Mouse (Mus musculus): ENCODE measurements at regions not wholly inside any gene's neighbourhood (a gene's known extent, or its start where the extent isn't known, plus 50 kb on each side); places are given as distances from the start of the nearest gene placed in this dataset.

DNA sequence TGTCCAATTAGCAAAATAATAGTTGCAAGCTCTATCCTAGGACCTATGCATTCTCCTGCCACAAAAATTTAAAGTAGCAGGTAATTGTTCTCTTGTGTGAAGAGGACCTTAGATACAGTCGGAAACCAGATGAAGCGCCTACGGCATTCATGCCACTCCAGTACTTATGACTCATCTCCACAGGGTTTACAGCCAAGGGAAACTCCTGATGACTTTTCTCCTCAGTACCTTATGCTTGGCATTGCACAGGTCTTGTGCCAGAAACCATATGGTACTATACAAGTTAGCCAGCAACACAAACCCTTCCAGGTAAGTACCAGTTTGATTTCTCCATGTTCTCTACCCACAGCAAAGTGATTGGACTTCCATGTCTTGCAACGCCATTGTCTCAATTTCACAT lies 606.3 kb upstream of the Dmac1 start:
- no peak for DNase-seq

DNA sequence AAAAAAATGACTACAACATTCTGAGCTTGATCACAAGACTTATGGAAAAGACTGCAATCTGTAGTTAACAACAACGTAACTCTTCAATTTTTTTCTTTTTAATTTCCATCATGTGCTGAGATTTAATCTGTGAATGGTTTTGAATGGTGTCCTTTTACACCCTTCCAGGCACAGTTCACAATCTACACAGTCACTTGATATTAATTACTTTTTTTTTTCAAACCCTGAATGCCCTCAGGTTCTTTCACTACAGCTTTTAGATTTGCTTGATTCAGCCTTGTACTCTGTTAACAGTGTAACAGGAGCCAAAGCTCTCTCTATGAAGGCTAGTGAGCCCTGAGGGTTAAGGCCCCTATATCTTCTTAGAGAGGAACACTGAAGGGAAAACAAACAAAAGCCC lies 591.7 kb upstream of the Dmac1 start:
- peak; percentile 41 for DNase-seq

DNA sequence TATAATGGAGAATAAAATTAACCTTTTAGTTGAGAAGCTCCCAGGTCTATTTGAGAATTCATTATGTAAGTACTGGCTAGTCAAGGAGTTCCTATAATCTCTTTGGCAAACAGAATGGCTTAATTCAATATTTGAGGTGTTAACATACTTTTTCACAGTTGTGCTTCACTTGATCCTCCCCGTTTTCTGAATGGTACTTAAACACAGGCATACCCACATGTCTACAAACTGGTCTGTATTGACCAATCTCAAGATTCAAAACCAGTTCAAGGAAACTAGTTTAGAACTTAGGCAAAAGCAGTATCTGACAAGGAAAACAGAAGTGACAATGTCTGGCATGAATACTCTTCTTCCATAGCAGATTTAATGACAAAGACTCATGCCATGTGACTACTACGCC lies 583.0 kb upstream of the Dmac1 start:
- no peak for DNase-seq

DNA sequence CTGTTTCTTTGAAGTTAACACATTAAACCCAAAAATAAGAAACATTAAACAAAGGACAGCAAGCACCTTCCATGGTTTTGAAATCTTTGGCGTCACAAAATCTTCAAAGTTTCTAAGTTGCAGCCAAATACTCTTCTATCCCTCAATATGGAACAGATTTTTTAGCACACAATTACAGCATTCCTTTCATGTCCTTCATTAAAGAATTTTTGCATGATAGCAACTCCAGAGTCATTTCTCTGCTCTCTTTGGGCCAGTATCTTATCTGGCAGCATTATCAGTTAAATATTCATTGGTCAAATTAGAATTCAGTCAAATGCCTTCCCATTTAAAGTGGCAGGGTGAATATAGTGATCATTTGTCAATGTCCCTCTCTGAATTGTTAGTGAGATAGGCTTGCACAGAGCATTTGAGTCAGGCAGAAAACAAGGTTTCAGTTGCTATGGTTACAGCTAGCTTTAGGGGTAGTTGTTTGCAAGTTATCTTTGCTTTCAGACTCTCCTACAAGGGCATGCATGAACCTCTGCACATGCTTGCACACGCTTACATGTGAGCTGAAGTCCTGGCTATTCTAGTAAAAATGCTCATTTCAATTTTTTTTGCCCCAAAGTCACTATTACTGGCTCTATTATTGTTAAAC lies 579.8 kb upstream of the Dmac1 start:
- DNase-seq, result no peak

DNA sequence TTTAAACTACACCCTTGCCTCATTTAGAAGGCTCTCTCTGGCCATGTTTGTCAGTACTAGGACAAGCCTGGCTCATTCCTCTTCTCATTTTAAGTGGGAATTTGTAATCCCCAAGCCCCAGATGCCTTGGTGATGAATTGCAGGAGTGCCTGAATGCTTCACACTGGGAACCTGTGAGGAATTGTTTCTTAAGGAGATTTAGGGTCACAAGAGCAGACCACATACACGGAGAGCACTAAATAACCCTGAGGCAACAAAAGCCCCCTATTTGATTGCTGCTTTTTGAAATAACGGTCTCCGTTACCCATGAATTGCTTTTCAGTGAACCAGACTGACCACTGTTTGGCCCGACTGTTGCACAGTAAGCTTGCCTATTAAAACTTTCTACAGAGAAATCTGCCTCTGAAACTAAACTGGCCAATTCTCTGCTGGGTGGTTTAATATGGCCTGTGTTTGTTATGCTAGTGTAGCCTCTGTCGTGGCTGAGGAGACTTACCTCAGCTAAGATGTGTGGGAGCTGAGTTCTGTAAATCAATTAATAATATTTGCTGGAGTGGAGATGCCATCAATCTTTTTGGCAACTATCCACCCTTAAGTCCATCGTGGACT lies 577.7 kb upstream of the Dmac1 start:
- no peak for DNase-seq

DNA sequence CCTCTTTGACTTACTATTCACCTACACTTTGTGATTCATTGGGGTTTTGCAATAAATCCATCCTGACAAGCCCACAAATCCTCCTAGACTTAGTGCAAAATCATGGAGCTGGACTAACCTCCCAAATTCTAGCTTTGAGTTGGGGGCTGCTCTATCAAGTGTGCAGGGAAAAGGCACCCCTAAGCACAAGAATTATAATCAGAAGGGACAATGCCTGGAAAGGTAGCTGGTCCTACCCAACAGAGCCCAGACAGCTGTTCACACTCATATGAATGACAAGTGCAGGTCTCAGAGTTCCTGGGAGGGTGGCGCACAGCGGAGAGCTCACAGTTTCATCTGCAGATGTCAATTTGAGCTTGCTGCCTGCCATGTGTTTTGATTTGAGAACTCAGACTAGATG lies 572.2 kb upstream of the Dmac1 start:
- no peak for DNase-seq

DNA sequence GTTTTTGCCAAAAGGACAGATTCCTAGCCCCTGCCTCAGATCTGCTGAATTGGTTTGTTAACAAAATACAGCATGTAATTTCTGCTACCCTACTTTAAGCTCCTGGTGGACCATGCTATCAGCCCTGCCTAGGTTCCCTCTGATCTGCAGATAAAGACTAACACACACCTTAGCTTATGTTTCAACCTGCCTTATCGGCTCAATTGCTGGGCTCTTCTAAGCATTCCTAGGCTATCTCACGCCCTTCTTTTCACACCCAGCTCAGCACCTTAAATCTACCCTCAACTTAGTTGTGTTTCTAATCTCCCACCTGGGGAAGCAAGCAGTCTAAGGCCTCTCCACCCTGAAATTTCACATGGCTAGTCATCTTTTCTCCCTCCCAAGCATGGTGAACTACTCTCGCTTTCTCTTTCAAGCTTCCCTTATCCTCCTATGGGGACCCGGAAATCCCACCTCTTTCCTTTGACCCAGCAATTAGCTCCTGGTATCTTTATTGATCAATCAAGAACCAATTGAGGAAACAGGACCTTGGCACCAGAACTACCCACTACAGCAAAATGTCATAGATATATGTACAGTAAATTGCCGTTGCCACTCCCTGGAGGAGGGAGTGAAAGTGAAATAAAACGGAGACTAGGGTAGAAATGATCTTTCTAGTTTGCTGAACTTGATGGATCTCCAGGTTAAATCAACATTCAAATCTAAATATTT lies 569.7 kb upstream of the Dmac1 start:
- DNase-seq, result no peak

DNA sequence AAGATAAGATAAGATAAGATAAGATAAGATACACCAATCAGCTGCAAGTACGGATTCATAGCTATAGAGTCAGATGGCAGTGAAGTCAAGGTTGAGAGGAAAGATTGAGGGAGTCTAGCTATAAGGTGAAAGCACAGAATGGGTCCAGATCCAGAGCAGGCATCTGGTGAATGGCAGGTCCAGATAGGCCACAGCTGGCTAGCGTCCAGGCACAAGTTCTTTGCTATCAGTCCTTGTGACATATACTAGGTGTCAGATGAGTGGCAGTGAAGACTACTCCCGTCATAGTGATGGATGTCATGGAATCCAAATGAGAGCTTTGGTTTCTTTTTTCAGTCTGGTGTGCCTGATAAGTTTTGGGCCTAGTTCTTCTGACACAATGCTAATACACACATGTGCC lies 566.9 kb upstream of the Dmac1 start:
- DNase-seq, result no peak

DNA sequence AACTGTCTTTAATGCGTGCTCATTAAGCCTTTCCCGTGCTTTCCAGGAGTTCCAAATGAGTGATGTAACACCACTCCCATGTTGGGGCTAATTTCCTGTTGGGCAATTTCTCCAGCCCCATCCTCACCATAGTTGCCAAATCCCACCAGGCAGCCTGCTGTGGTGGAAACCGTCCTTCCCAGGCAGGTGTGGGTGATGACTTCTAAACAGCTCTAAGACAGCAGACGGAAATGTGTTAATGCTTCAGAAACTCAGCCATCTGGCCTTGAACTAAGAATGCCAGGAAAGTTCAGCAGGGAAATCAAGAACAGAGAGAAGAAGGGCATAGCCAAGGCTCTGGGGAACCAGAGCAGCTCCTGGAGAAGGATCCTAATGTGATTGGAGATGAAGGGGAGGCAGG lies 560.5 kb upstream of the Dmac1 start:
- no peak for DNase-seq

DNA sequence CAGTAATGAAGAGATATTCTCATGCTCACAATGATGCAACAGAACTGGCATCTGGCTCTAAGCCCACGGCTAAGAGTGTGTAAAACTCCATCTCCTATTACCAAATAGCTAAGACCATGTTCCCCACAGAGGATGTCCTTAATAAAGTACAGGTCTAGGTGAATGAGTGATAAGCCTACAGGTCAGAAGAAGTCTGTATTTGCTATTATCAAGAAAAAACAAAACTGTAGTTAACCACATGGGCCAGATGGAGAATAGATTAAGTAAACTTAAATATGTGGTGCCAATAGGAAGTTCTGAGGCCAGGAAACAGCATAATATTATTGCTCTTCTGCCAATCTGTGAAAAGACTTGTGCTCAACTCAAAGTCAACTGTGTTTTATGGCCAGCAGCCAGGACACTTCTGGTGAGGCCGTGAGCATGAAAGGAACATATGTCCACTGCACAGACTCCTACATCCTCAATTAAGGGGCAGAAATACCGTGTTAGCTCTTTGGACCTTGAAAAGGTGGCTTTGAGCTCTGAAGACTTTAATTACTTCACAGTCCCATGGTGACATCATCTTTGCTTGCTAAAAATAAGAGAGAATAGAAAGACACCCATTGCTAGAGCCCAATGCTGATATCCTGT lies 549.1 kb upstream of the Dmac1 start:
- no peak for DNase-seq

DNA sequence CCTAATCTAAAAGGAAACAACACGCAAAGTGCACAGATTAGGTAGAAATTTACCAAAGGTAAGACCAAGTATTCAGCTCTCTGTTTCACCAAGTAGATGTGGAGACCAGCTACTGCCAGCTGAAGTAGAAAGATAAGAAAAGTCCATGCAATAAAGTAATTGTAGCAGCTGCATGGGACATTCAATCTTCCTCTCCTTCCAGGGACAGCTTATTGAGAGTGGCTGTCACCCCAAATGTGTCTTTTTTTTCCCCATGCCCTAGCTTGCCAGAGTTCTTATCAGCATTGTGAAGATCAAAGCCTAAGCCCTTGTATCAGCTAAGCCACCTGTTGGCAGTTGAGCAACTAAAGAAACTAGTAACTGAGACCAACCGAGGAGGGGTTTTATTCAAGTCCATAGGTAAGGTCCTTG lies 541.1 kb upstream of the Dmac1 start:
- no peak for DNase-seq

DNA sequence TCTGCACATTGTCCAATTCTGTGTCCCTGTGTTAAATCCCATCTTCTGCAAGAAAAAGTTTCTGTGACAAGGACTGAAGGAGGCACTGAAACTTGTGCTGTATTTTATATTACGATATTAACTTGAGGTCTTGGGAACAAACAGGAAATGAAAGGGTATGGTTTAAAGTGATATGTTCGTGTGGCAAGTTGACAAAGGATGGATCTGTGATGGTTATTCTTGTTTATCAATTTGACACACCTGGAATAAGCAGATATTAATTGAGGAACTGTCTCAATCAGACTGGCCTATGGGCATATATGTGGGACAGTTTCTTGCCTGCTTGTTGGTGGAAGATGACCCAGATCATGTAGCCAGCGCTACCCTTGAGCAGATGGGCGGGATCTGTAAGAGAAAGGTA lies 537.9 kb upstream of the Dmac1 start:
- no peak for DNase-seq

DNA sequence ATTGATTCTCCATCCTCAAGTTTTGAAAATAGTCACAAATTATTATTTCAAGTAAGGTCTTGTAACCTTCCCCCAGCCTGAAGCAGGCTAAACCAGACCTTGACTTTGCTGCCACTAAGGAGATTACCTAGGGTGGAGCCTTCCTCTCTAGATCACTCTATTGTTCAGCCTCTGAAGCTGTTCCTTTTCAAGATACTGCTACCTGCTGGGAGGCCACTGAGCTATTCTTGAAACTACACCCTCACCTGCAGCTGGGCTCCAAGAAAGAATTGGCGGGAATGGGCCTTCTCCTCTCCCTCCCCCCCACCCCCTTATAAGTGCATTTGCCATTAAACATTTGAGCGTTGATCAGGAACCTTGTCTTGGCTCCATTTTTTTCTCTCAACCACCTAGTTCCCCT lies 534.2 kb upstream of the Dmac1 start:
- DNase-seq, result no peak

DNA sequence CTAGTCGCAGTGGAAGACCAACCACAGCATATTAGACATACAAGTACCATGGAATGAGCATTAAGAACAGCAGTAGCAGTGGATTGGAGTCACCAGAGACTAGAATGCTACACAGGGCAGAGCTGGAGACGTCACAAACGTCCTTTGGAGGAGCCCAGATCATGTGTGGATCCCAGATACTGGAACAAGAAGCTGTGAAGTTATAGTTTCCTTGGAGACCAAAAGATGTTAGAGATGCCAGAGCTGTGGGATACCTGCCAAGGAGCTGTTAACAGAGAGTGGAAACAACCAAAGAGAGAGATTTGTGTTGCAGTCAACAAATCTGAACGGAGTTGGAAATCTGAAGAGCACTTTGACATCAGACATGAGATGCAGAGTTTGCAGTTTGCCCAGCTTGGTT lies 523.8 kb upstream of the Dmac1 start:
- no peak for DNase-seq

DNA sequence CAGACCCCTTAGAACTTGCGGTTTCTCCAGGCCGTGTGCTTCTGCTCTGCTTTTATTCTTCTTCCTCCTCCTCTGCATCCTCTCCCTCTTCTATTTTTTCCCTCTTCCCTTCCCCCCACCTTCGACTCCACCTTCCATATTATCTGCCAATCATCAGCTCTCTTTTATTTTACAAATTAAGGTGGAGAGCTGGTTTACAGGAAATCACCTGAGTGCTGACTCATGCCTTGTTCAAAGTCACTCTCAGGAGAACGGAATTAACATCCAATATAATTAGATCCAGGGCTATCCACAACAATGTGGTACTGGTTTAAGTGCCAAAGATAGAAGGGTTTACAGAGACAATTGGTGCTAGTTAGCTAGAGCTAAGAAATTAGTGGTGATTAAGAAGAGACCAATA lies 523.1 kb upstream of the Dmac1 start:
- no peak for DNase-seq

DNA sequence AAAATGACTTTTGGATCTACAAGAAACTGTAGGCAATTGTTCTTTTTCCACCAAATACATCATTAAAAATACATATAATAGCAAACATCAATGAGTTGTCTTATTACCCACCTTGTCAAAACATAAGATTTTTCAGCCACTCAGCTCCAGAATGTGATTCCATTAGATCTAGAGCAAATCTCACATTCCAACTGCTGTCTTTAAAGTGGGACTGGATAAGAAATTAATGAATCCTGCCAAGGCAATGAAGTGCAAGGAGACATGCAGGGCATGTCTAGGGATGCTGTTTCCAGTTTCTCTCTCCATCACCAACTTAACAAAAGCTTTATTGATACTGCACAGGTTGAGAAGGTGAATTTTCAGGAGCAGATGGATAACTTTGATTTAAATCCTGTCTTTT lies 513.7 kb upstream of the Dmac1 start:
- DNase-seq, result no peak

DNA sequence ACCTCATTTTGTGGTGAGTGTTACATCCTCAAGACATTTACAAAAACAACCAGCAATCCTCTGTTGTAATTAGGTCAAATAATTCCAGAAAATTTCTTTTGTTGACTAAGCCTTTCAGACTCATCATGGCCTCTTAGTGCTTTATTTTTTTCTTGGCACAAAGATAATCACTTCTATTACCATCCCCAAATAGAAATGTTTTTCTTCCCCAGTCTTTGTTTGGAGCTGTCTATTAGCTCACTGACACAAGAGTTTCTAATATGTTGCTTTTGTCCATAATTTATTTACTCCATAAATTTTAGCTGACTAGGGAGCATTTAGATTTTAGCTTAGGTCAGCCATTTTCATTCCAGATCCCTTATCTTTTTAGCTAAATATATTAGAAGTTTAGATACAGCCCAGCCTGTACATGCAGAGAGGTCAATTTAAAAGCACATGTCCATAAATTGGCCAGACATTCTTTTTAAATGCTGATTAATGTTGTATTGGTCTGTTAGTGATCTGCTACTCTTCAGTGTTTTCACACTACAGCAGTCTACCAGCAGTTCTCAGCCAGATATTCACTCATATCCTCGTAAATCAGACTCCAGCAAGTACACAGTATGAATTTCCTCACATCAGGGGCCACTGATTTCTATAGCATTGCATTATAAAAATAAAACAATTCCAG lies 513.0 kb upstream of the Dmac1 start:
- DNase-seq, result no peak

DNA sequence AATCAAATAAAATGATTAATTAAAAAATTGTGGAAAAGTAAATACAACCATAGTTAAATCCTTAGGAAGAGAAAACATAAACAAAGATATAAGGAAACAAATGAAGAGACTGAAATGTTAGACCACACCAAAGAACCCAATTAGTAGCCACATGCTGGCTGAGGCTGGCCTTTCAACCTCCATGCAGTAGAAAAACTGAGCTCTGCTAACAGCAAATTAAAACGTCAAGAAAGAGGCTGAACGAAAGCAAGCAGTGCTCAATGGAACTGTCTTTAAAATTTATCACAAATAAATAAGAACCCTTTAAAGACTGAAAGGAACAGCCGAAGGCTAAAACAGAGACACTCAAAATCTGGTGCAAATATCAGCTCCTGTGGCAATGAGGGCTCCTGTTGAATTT lies 509.3 kb upstream of the Dmac1 start:
- DNase-seq, result no peak

DNA sequence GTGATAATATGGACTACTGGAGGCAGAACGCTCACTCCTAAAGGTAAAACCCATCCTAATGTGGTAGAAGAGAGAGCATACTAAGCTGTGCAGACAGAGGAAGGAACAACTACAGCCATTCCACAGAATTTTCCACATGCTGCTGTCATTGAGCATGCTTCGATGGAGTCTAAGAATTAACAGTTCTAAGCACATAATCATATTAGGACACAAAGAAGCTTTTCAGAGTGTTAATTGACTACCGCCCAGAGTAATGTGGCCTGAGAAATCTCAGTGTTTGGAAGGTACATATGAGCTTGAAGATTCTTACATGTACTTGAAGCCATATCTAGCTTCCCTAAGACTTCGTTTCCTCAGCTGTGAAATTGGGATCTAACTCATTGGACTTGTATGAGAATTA lies 508.3 kb upstream of the Dmac1 start:
- DNase-seq, result no peak

DNA sequence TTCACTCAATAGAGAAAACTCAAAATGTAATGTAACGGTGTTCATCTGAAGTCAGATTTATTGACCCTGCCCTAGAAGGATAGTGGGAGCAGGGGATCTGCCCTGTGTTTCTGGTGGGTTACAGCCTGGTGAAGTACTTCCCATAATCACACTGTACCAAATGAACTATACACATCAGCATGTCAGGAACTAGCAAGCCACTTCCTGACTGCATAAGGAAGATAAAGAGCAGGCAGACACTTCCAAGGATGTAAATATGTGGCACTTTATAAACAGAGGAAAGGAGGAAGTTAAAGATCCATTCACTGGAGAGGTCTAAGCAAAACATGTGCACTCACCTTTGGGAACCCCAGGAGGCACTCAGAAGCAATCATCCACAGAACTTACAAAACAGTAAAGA lies 501.4 kb upstream of the Dmac1 start:
- no peak for DNase-seq

DNA sequence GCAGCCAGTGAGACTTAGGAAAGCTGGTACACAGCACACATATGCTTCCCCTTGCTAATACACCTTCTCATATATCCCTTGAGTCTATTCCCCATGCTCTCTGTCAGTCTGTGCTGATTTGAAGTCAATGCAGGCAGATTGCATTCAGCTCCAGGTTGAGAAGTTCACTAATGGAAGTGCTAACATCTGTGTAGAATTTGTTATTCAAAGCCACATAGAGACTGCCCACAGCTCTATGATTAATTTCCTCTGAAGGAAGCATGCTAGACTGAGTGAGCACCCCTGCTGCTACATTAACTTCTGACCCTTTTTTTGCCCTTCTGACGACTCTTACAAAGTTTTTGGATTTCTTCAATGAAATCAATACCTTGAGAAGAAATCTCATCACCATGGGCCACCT lies 486.0 kb upstream of the Dmac1 start:
- DNase-seq, result no peak

DNA sequence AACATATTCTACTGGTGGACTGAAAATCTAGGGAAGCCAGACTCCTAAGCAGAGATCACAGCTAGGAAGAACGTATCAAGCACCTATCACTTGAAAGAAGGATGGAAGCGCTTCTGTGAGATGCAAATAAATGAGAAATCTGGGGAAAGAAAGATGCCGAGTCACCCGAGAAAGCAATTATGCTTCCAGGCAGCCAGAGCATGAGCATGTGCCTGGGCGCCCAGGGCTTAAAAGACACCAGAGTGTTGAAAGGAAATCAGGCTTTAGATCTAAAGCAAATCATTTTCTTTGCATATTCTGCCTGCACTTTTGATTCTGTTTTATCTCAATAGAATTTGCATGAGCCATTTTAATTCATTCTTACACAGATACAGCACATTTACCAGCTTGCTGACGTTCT lies 466.5 kb upstream of the Dmac1 start:
- no peak for DNase-seq

DNA sequence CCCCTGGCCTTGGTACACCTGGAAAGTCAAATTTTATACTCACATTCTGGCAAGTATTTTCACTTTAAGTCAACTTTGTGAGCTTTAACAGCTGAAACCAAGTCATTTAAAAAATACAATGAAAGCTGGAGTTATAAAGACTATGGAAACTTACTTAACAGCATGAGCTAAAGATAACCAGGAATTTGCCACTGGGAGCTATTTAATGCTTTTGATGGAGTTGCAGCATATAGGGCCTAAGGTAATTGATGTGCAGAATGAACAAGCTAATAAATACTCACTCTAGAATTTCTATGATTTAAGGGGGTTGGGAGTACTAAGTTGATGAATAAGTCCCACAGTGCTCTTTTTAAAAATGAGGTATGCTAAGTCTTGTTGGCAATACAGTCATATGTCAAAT lies 463.5 kb upstream of the Dmac1 start:
- DNase-seq, result no peak
